Mouse (Mus musculus): ENCODE results near the gene Atxn2.
A peak's percentile ranks its signal among the peaks of the same experiment; 100 is the strongest.

Atxn2 gene

DNA sequence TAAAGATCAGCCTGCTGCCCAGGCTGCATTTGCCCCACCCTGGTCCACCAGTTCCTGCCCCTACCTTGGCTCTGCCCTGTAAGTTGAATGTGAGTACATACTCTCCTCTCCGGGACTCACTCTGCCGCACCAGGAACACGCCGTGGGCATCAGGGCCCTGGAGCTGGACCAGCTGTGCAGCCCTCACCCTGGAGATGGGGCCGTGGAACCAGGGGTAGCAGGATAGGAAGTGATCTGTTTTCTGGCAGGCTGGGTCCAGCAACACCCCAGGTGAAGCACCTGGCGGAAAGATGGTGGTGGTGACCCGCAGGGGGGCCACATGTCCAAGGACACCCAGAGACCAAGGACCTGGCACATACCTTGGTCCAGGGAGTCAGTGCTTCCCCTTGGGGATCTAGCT is 107.3 kb downstream of the Atxn2 start:
- no peak for DNase-seq

DNA sequence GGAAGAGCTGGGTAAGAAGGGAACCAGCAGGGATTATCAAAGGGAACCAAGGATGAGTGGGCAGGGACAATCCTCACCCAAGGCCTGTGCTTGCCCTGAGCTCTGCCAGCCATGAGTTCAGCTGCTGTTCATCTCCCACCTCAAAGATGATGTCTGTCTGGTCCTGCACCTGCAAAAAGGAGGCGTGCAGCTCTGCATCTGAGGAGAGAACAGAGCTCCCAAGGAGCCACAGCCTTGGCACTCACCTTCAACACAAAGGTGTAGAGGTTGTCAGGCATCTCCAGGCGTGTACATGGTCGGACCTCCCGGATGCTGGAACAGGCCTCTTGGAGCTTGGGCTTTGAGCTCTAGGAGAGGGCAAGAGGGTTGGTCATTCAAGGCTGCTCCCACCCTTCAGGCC is 107.7 kb downstream of the Atxn2 start:
- no peak for DNase-seq

GRCm38 (mm10) chr5:121819559-121819958 is 108.4 kb downstream of the Atxn2 start:
- DNase-seq, result no peak

DNA sequence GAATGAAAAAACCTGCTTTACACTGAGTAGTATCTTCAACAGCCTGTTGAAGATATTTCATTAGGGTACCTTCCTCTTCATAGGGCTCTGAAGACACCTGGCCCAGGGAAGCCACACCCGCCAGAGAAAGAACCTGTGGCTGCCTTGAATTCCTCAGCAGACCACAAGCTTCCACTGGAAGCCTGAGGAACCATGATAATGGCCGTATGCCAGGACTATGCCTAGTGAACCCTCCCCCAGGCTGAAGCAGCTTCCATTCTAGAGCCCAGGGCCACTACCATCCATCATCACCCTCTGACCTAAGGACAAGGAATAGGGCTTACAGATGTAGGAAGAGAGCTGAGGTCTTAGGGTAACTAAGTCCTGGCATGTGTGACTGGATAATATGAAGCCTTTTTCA is 109.0 kb downstream of the Atxn2 start:
- DNase-seq, result no peak

DNA sequence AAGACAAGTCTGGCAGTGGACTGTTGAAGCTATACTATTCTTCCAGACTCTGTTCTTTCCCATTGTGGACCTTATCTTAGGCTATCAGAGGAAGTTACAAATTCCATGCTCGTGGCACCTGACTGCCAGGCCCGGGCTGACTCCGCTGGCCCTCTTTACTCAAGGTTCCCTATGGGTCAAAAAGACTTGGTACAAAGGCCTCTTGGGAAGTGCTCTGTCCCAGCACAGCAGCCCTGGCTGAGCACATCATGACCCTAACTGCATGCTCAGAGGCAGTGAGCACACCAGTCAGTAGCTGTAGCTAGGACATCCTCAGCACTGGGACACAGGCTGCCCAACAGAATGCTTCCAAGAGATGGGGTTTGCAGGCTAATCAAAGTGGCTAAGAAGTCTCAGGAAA is 109.5 kb downstream of the Atxn2 start:
- DNase-seq, result no peak

- no peak for DNase-seq
These were observed 110.0 kb downstream of the Atxn2 start for GRCm38 (mm10) chr5:121821116-121821515.

DNA sequence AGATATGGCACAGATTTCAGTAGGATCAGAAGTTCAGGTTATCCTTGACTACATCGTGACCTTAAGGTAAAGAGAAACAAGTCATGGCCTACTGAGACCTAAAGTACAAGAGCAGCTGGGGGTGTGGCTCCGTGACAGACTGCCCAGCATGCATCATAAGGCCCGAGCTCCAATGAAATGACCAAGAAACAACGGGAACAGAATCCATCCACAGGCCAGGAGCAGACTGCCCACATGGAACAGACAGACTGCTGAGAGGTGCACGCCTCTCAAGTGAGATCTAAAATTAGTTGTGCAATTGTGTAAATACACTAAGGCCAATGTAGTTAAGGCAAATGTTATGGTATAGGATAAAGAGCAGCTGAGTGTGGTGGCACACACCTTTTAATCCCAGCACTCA is 110.4 kb downstream of the Atxn2 start:
- no peak for DNase-seq

DNA sequence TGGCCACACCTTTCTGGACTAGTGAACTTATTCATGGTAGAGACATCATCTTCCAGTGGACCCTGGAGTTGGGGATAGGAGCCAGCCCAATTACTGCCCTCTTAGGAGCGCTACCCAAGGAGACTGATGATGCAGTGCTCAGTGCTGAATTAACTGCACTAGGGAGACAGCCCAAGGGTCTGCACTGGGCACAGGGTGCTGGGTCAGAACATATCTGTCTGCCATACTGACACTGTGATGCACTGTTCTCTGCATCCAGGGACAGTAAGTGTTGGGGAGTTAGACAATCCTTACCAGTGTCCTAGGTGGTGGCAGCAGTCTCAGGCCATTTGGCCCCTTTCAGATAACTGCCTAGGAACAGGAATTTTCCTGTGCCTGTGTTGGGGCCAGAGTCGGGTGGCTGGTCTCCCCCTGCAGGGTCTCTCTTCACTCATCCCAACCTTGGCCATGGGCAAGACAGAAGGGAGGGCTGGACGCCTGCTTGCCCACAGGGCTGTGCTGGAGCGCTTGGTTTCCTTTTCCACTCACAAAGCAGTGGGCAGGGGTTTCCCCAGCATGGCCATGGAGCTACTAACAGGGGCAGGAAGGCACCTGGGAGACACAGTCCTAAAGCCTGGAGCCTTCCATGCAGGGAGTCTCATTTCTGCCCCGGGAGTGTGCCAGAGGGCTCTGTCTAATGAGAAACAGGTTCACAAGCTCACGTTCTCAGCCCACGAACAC is 111.8 kb downstream of the Atxn2 start:
- DNase-seq, result no peak

- no peak for DNase-seq
These were observed 112.5 kb downstream of the Atxn2 start for GRCm38 (mm10) chr5:121823668-121824067.

GRCm38 (mm10) chr5:121824121-121824520 is 113.0 kb downstream of the Atxn2 start:
- no peak for DNase-seq

DNA sequence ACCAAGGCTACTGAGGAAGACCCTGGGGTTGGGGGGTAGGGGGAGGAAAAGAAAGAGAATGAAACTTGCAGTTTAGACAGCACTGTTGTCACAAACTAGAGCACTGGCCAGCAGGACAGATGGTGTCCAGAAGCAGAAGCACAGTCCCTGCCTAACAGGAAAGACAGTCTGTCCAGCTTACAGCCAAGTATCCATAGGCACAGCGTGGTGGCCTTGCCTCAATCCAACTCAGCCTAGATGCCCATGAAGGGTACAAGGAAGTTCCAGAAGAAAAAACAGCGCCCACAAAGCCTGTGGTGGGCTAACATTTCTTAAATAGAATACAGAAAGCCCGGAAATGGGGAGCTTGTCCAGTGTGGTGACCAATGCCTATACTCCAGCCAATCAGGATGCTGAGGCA is 114.5 kb downstream of the Atxn2 start:
- DNase-seq, result no peak

GRCm38 (mm10) chr5:121827876-121828275 is 116.7 kb downstream of the Atxn2 start:
- DNase-seq, result no peak

DNA sequence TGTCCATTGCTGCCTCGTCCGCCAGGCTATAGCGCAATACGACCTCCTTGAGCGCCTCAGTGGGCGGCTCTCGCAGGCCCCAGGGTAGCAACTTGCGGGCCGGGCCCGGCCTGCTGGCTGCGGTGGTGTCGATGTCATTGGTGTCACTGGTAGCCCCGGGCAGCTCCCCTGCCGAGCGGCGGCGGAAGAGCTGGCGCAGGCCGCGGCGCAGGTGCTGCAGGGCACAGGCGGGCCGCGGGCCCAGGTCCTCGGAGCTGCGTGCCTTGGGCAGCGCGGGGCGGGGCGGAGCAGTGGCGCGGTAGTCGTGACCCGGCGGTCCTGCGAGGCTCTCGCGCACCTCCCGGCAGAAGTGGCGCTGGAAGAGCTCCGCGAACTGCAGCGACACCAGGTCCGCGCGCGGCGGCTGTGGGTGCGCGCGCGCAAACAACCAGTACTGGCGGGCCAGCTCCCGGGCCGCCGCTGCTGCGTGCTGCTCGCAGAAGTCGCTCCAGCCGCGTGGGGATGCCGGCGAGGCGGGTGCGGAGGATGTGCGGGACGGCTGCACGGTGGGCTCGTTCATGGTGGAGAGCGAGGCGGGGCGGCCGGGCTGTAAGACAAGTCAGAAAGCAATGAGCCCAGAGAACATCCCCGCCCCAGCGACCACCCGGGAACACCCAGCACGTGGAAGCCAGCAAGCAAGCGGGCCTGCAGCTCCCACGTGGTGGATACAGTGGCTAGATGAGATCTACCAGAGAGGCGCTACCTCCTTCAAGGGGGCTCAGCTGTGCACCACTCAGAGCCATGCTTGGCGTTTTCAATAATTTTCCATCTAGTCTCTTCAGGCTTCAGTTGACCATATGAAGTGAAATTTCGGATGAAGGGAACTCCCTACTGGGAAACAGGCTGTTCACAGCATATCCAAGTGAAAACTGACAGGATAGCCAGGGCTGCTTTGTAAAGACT is 117.6 kb downstream of the Atxn2 start:
- peak; percentile 78 for DNase-seq

DNA sequence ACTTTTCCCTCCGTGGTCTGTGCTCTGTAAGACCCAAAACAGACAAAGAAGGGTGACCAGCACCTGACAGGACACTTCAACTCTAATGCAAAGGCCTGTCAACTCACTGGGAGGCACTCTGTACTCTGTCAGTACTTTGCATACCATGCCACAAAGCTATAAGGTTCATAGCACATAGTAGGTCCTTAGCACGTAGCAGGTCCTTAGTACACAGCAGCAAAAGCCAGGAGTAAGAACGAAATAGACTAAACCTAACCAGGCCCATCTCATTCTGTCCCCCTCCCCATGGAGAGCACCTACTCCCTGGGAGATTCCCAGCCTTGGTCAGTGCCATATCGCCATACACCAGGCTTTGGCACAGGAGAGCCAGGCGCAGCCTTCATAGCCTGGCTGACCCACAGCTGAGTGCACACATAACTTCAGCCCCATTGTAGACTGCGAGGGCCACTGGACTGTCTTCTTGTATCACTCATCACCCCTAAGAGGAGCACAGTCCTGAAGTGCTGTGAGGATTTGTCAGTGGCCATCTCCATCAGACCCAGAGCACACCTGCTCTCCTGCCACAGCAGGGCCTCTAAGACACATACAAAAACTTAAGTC is 120.0 kb downstream of the Atxn2 start:
- DNase-seq, result no peak

- no peak for DNase-seq
These were observed 121.4 kb downstream of the Atxn2 start for GRCm38 (mm10) chr5:121832376-121833155.

DNA sequence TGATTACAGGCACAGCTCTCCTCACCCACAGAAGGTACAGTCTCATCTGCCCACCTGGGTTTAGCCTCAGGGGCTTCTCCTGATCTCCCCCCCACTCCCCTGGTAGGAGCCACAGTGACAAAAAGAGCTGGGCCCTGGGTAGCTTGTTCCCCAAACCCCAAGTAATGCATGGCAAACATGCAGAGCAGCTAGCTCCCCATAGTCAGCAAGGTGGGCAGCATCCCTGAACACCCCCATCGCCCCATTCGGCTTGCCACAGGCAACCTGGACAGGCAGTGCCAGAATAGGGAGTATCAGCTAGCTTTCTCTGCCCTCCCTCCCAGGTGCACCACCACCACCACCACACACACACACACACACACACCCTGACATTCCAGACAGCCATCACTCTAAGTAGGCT is 122.0 kb downstream of the Atxn2 start:
- no peak for DNase-seq

- peak; percentile 50 for DNase-seq
These were observed 122.6 kb downstream of the Atxn2 start for GRCm38 (mm10) chr5:121833572-121834240.

- DNase-seq, result no peak
These were observed 123.1 kb downstream of the Atxn2 start for GRCm38 (mm10) chr5:121834241-121834606.

- no peak for DNase-seq
These were observed 124.0 kb downstream of the Atxn2 start for GRCm38 (mm10) chr5:121834991-121835747.

DNA sequence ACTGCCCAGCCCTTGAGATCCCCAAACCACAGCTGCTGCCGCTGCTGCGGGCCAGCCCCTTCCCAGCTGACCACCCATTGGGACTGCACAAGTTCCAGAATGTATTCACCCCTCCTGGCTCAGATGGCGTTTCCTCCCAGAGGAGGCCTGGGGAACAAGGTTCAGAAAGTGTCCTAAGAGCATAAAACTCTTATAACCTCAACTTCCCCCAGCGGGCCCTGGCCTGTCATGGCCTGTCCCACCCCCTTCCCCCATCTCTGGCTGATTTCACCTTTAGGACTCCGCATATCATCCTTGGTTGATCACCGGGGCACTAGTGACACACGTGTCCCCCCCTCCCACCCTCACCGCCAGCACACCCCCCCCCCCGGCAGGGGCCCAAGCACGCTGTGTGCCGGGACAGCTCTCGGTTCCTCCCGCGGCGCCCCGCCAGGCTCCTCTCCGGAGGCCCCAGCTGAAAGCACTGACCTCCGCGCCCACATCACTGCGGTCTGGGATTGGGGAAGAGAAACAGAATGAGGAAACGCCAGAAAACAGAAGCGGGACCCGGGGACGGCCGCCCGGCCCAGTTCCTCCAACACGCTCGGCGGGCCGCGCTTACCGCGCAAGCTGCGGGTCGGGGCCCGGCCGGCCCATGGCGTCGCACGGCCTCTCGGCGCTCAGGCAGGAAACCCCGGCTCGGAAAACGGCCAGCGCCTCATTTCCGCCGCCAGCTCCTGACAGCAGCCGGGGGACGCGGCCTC is 125.0 kb downstream of the Atxn2 start:
- DNase-seq, result no peak

All from retina, postnatal 1 day (tissue).